8 mouse cellular contexts compared by ENCODE assay signal in genomic region chr2:29971838-29972635, GRCm38 (mm10). TPM values are rescaled to one million over a fixed set of nuclear protein-coding genes. Genes with fewer than 3 reads are reported as not detected.
DNase-seq lines count a peak whose midpoint lies in the region; ATAC-seq and TF ChIP-seq lines count a peak whose summit lies in the region.

No protein-coding gene starts in this region.

- no peak for ATAC-seq in forebrain, embryonic 15.5 days (replicated peaks)
- no peak for ATAC-seq in forebrain, postnatal 0 days
- peak; percentile 66; the same call in 1 of the 2 replicates for ATAC-seq in intestine, embryonic 16.5 days
- peak; percentile 81 for ATAC-seq in liver, embryonic 13.5 days (ENCODE audit: low read depth)
- ATAC-seq in stomach, embryonic 14.5 days (ENCODE audit: insufficient number of reproducible peaks, insufficient read depth, low FRiP score, low read depth) = no peak
- no peak for ATAC-seq in forebrain, embryonic 12.5 days (ENCODE audit: low FRiP score)

- intact Hi-C loops in gastrocnemius, adult 2 months (cut with DNase I) = loop anchor here (10.0 kb wide), 1 partner anchor 207 kb away; no protein-coding TSS in a partner anchor

- 71% methylated on average over 9 of the region's 9 CpGs for WGBS in forebrain, embryonic 15.5 days
- 63% methylated on average over 9 of the region's 9 CpGs for WGBS in forebrain, postnatal 0 days
- WGBS in intestine, embryonic 16.5 days = 66% methylated on average over 9 of the region's 9 CpGs
- WGBS in liver, embryonic 13.5 days (ENCODE audit: insufficient replicate concordance) = 41% methylated on average over 9 of the region's 9 CpGs
- WGBS in stomach, embryonic 14.5 days = 71% methylated on average over 9 of the region's 9 CpGs
- WGBS in forebrain, embryonic 12.5 days = 83% methylated on average over 9 of the region's 9 CpGs

- peaks cover 62% of the 10 kb centered on the region for H3K4me1 ChIP-seq in forebrain, embryonic 15.5 days
- H3K4me1 ChIP-seq in forebrain, postnatal 0 days (ENCODE audit: insufficient read depth) = peaks cover 25% of the 10 kb centered on the region
- peaks cover 30% of the 10 kb centered on the region for H3K4me1 ChIP-seq in intestine, embryonic 16.5 days (ENCODE audit: control insufficient read depth, insufficient read depth, low read length)
- H3K4me1 ChIP-seq in liver, embryonic 13.5 days (replicated peaks) = peaks cover 26% of the 10 kb centered on the region
- H3K4me1 ChIP-seq in stomach, embryonic 14.5 days (ENCODE audit: control insufficient read depth, insufficient read depth, low read length) = peaks cover 29% of the 10 kb centered on the region
- H3K4me1 ChIP-seq in forebrain, embryonic 12.5 days = peaks cover 40% of the 10 kb centered on the region

- peak overlapping the region; percentile 28; the same call in 1 of the 2 replicates for H3K27ac ChIP-seq in forebrain, embryonic 15.5 days (replicated peaks)
- H3K27ac ChIP-seq in forebrain, postnatal 0 days (ENCODE audit: low read depth, low read length) = no peak overlapping the region
- H3K27ac ChIP-seq in gastrocnemius, adult 2 months = peak overlapping the region; percentile 70
- peak overlapping the region; percentile 59 for H3K27ac ChIP-seq in intestine, embryonic 16.5 days (ENCODE audit: low read length)
- H3K27ac ChIP-seq in liver, embryonic 13.5 days = no peak overlapping the region
- H3K27ac ChIP-seq in stomach, embryonic 14.5 days (ENCODE audit: low read length) = 0 out of 2 replicates have a peak overlapping the region, but pooled peaks have one; percentile 27
- no peak overlapping the region for H3K27ac ChIP-seq in forebrain, embryonic 12.5 days

- H3K36me3 ChIP-seq in forebrain, embryonic 15.5 days = peaks cover 19% of the 10 kb centered on the region
- H3K36me3 ChIP-seq in forebrain, postnatal 0 days (ENCODE audit: insufficient read depth) = peaks cover 30% of the 10 kb centered on the region
- no peaks in the 10 kb centered on the region for H3K36me3 ChIP-seq in intestine, embryonic 16.5 days (ENCODE audit: control insufficient read depth, insufficient read depth, low read length)
- 0 out of 2 replicates have a peak, but pooled peaks cover 9% of the 10 kb centered on the region for H3K36me3 ChIP-seq in liver, embryonic 13.5 days
- peaks cover 15% of the 10 kb centered on the region for H3K36me3 ChIP-seq in stomach, embryonic 14.5 days (ENCODE audit: control insufficient read depth, insufficient read depth, low read length)
- H3K36me3 ChIP-seq in forebrain, embryonic 12.5 days (replicated peaks) = peaks cover 25% of the 10 kb centered on the region

- no peaks in the 10 kb centered on the region for H3K27me3 ChIP-seq in forebrain, embryonic 15.5 days
- H3K27me3 ChIP-seq in forebrain, postnatal 0 days (ENCODE audit: insufficient read depth, low read length) = no peaks in the 10 kb centered on the region
- no peaks in the 10 kb centered on the region for H3K27me3 ChIP-seq in intestine, embryonic 16.5 days (replicated peaks; ENCODE audit: control insufficient read depth, insufficient read depth, low read length)
- peaks cover 33% of the 10 kb centered on the region for H3K27me3 ChIP-seq in liver, embryonic 13.5 days
- no peaks in the 10 kb centered on the region for H3K27me3 ChIP-seq in stomach, embryonic 14.5 days (ENCODE audit: control insufficient read depth, insufficient read depth, low read length)
- no peaks in the 10 kb centered on the region for H3K27me3 ChIP-seq in forebrain, embryonic 12.5 days

- no peak for TF ChIP-seq CTCF in forebrain, postnatal 0 days (IDR thresholded peaks at IDR 0.05; ENCODE audit: low read depth)
- TF ChIP-seq CTCF in gastrocnemius, adult 2 months (IDR thresholded peaks at IDR 0.05) = no peak

- DNase-seq in forebrain, postnatal 0 days = no peak
- peak; percentile 90 for DNase-seq in adrenal gland, postnatal 14 days
- peak; percentile 83 for DNase-seq in gastrocnemius, adult 2 months
- DNase-seq in liver, embryonic 13.5 days = peak; percentile 44

- no peak overlapping the region for H3K4me3 ChIP-seq in forebrain, embryonic 15.5 days
- H3K4me3 ChIP-seq in forebrain, postnatal 0 days (ENCODE audit: low read depth, low read length) = no peak overlapping the region
- peak overlapping the region; percentile 2 for H3K4me3 ChIP-seq in gastrocnemius, adult 2 months
- H3K4me3 ChIP-seq in intestine, embryonic 16.5 days (ENCODE audit: low read length) = no peak overlapping the region
- H3K4me3 ChIP-seq in liver, embryonic 13.5 days (replicated peaks) = no peak overlapping the region
- H3K4me3 ChIP-seq in stomach, embryonic 14.5 days (ENCODE audit: low read depth, low read length) = no peak overlapping the region
- no peak overlapping the region for H3K4me3 ChIP-seq in forebrain, embryonic 12.5 days (replicated peaks)

- no peak overlapping the region for H3K4me2 ChIP-seq in forebrain, embryonic 15.5 days (replicated peaks)
- H3K4me2 ChIP-seq in forebrain, postnatal 0 days (ENCODE audit: low read depth) = no peak overlapping the region
- H3K4me2 ChIP-seq in intestine, embryonic 16.5 days (ENCODE audit: low read depth, low read length) = no peak overlapping the region
- H3K4me2 ChIP-seq in liver, embryonic 13.5 days = no peak overlapping the region
- no peak overlapping the region for H3K4me2 ChIP-seq in stomach, embryonic 14.5 days (replicated peaks; ENCODE audit: low read depth, low read length)
- no peak overlapping the region for H3K4me2 ChIP-seq in forebrain, embryonic 12.5 days

- H3K9ac ChIP-seq in forebrain, embryonic 15.5 days (replicated peaks) = no peak overlapping the region
- no peak overlapping the region for H3K9ac ChIP-seq in forebrain, postnatal 0 days
- H3K9ac ChIP-seq in intestine, embryonic 16.5 days (ENCODE audit: low read depth, low read length) = no peak overlapping the region
- no peak overlapping the region for H3K9ac ChIP-seq in liver, embryonic 13.5 days
- no peak overlapping the region for H3K9ac ChIP-seq in stomach, embryonic 14.5 days (replicated peaks; ENCODE audit: low read depth, low read length)
- no peak overlapping the region for H3K9ac ChIP-seq in forebrain, embryonic 12.5 days

- no peaks in the 10 kb centered on the region for H3K9me3 ChIP-seq in forebrain, embryonic 15.5 days
- no peaks in the 10 kb centered on the region for H3K9me3 ChIP-seq in forebrain, postnatal 0 days (ENCODE audit: low read length)
- no peaks in the 10 kb centered on the region for H3K9me3 ChIP-seq in intestine, embryonic 16.5 days (ENCODE audit: control insufficient read depth, low read length)
- H3K9me3 ChIP-seq in liver, embryonic 13.5 days (replicated peaks) = no peaks in the 10 kb centered on the region
- H3K9me3 ChIP-seq in stomach, embryonic 14.5 days (ENCODE audit: control insufficient read depth, low read depth, low read length) = no peaks in the 10 kb centered on the region
- H3K9me3 ChIP-seq in forebrain, embryonic 12.5 days = no peaks in the 10 kb centered on the region

RNA-seq across cellular contexts. Expression of gene Sptan1, which starts 6.7 kb away (rescaled TPM):
- polyA plus RNA-seq in forebrain, embryonic 15.5 days (2015; fragmentation: Nextera tagmentation; extraction: Ambion mirVana) = 224 and 227 TPM in 2 replicates
- 839 and 918 TPM in 2 replicates for total RNA-seq in forebrain, postnatal 0 days (2014; rRNA removed)
- polyA plus RNA-seq in forebrain, postnatal 0 days (2015; fragmentation: Nextera tagmentation; extraction: Ambion mirVana) = 182 and 192 TPM in 2 replicates
- 228 and 265 TPM in 2 replicates for total RNA-seq in adrenal gland, postnatal 14 days (2021)
- 10 to 100 TPM; 41.8 to 62.1 TPM for total RNA-seq in gastrocnemius, adult 2 months (2021)
- 66.0 and 76.0 TPM in 2 replicates for polyA plus RNA-seq in intestine, embryonic 16.5 days (2015; fragmentation: Nextera tagmentation; extraction: Ambion mirVana)
- 10.9 and 11.3 TPM in 2 replicates for polyA plus RNA-seq in liver, embryonic 13.5 days (2015; fragmentation: Nextera tagmentation; extraction: Ambion mirVana)
- 136 and 139 TPM in 2 replicates for polyA plus RNA-seq in stomach, embryonic 14.5 days (2014; fragmentation: Nextera tagmentation; extraction: Ambion mirVana)
- 160 and 173 TPM in 2 replicates for polyA plus RNA-seq in forebrain, embryonic 12.5 days (2016; fragmentation: Nextera tagmentation; extraction: Ambion mirVana)

RNA-seq across cellular contexts. Expression of gene Gle1, which starts 36.8 kb away (rescaled TPM):
- polyA plus RNA-seq in forebrain, embryonic 15.5 days (2015; fragmentation: Nextera tagmentation; extraction: Ambion mirVana) = 92.6 and 95.7 TPM in 2 replicates
- 52.7 and 57.4 TPM in 2 replicates for total RNA-seq in forebrain, postnatal 0 days (2014; rRNA removed)
- 55.2 and 62.3 TPM in 2 replicates for polyA plus RNA-seq in forebrain, postnatal 0 days (2015; fragmentation: Nextera tagmentation; extraction: Ambion mirVana)
- total RNA-seq in adrenal gland, postnatal 14 days (2021) = 29.1 and 35.3 TPM in 2 replicates
- total RNA-seq in gastrocnemius, adult 2 months (2021) = 10 to 100 TPM; 23.2 to 28.3 TPM
- 38.2 and 44.6 TPM in 2 replicates for polyA plus RNA-seq in intestine, embryonic 16.5 days (2015; fragmentation: Nextera tagmentation; extraction: Ambion mirVana)
- 29.8 and 33.7 TPM in 2 replicates for polyA plus RNA-seq in liver, embryonic 13.5 days (2015; fragmentation: Nextera tagmentation; extraction: Ambion mirVana)
- 57.7 and 59.4 TPM in 2 replicates for polyA plus RNA-seq in stomach, embryonic 14.5 days (2014; fragmentation: Nextera tagmentation; extraction: Ambion mirVana)
- 77.6 and 79.7 TPM in 2 replicates for polyA plus RNA-seq in forebrain, embryonic 12.5 days (2016; fragmentation: Nextera tagmentation; extraction: Ambion mirVana)

Comparison
In these comparisons a context has a peak if more than half of its experiments do, and no peak if none do; other contexts are left out.
1. H3K27ac ChIP-seq: peak in forebrain, embryonic 15.5 days (single experiment), gastrocnemius, adult 2 months (single experiment), intestine, embryonic 16.5 days (single experiment) and stomach, embryonic 14.5 days (single experiment); none in forebrain, postnatal 0 days (single experiment), liver, embryonic 13.5 days (single experiment) and forebrain, embryonic 12.5 days (single experiment).
2. ATAC-seq: peak in intestine, embryonic 16.5 days (single experiment) and liver, embryonic 13.5 days (single experiment); none in forebrain, embryonic 15.5 days (single experiment), forebrain, postnatal 0 days (single experiment), stomach, embryonic 14.5 days (single experiment) and forebrain, embryonic 12.5 days (single experiment).